Comparison of ENCODE assay signal across 12 mouse cellular contexts in the genomic region with DNA sequence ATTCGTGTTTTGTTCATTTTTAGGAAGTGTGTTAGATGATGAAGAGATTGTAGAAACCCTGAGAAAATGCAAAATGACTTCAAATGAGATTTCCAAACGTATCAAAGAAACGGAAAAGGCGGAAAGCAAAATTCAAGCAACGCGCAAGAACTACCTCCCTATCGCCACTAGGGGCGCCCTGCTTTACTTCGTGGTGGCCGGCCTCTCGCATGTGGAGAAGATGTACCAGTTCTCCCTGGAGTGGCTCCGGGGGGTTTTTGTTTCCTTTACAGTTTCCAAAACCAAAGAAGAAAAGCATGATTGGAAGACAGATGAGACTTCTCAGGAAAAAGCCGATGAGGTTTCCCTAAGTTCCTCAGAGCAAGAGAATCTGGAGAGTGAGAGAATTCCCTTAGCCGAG.
DNase-seq lines count a peak whose midpoint lies in the region; ATAC-seq and TF ChIP-seq lines count a peak whose summit lies in the region.
"Had no signal": no experiment of that assay in that cellular context is flagged by ENCODE, and none has a peak within 500 bp of the region (broad histone marks: within the 10 kb centered on the region; RNA-seq: fewer than 3 reads in every experiment).

No protein-coding gene starts in this region.

- DNase-seq in kidney, adult 2 months, result no peak
- DNase-seq in right cerebral cortex, postnatal 14 days, result peak; percentile 34
- no peak for DNase-seq in right cerebral cortex, postnatal 36 days (ENCODE audit: low spot score in 2 of 2)
- DNase-seq in WW6 (ENCODE audit: low read depth, low spot score), result peak; percentile 18
- no peak for DNase-seq in stomach, postnatal 0 days (ENCODE audit: low spot score)
- DNase-seq: cerebellum, adult 11-12 months had no signal

- H3K4me1 ChIP-seq in kidney, adult 2 months (ENCODE audit: control insufficient read depth, insufficient read depth, low read length), result no peaks in the 10 kb centered on the region
- H3K4me1 ChIP-seq in kidney, embryonic 14.5 days (ENCODE audit: control insufficient read depth, insufficient read depth, low read length), result no peaks in the 10 kb centered on the region
- no peaks in the 10 kb centered on the region for H3K4me1 ChIP-seq in stomach, postnatal 0 days (replicated peaks; ENCODE audit: control insufficient read depth, insufficient read depth)
- H3K4me1 ChIP-seq: forebrain, embryonic 10.5 days; stomach, embryonic 15.5 days had no signal

- TF ChIP-seq CTCF in kidney, adult 2 months (conservative IDR thresholded peaks at IDR 0.05; ENCODE audit: insufficient read depth, insufficient read length, low read depth, low read length), result peak; percentile 24; the same call in 1 of the 2 replicates
- TF ChIP-seq CTCF in stomach, postnatal 0 days (IDR thresholded peaks at IDR 0.05; ENCODE audit: low read depth), result peak; percentile 58

- ATAC-seq in kidney, embryonic 14.5 days (ENCODE audit: low FRiP score, low TSS enrichment), result no peak
- no peak for ATAC-seq in stomach, postnatal 0 days (ENCODE audit: low FRiP score, low TSS enrichment)
- no peak for ATAC-seq in inflammation-experienced regulatory T-cells, adult 6 months
- ATAC-seq: intestine, embryonic 16.5 days had no signal

- H3K9ac ChIP-seq in kidney, embryonic 14.5 days (ENCODE audit: low read depth, low read length), result no peak overlapping the region
- no peak overlapping the region for H3K9ac ChIP-seq in stomach, postnatal 0 days (ENCODE audit: low read length)
- H3K9ac ChIP-seq: stomach, embryonic 15.5 days had no signal

- H3K36me3 ChIP-seq in kidney, adult 2 months (ENCODE audit: control insufficient read depth, insufficient read depth, low read length), result no peaks in the 10 kb centered on the region
- no peaks in the 10 kb centered on the region for H3K36me3 ChIP-seq in kidney, embryonic 14.5 days (ENCODE audit: control insufficient read depth, insufficient read depth, low read length)
- H3K36me3 ChIP-seq in stomach, postnatal 0 days (ENCODE audit: control insufficient read depth, insufficient read depth, low read length), result no peaks in the 10 kb centered on the region
- H3K36me3 ChIP-seq: forebrain, embryonic 10.5 days; stomach, embryonic 15.5 days had no signal

- H3K27me3 ChIP-seq in kidney, adult 2 months (replicated peaks; ENCODE audit: control insufficient read depth, insufficient read depth, low read length), result no peaks in the 10 kb centered on the region; the same call in 1 of the 2 replicates
- H3K27me3 ChIP-seq in kidney, embryonic 14.5 days (ENCODE audit: control insufficient read depth, insufficient read depth, low read length), result no peaks in the 10 kb centered on the region
- no peaks in the 10 kb centered on the region for H3K27me3 ChIP-seq in stomach, postnatal 0 days (ENCODE audit: control insufficient read depth, insufficient read depth, low read length)
- H3K27me3 ChIP-seq: stomach, embryonic 15.5 days had no signal

- no peak overlapping the region for H3K4me2 ChIP-seq in kidney, embryonic 14.5 days (replicated peaks; ENCODE audit: low read depth, low read length)
- H3K4me2 ChIP-seq in stomach, postnatal 0 days (replicated peaks; ENCODE audit: low read depth), result no peak overlapping the region
- H3K4me2 ChIP-seq: heart, embryonic 11.5 days; stomach, embryonic 15.5 days had no signal

- WGBS in kidney, adult 2 months, result 62% methylated on average over 14 of the region's 14 CpGs
- WGBS in kidney, embryonic 14.5 days, result 61% methylated on average over 14 of the region's 14 CpGs
- WGBS in stomach, postnatal 0 days, result 57% methylated on average over 14 of the region's 14 CpGs

- no peak for TF ChIP-seq EP300 in stomach, postnatal 0 days (optimal IDR thresholded peaks at IDR 0.05)

- no peaks in the 10 kb centered on the region for H3K9me3 ChIP-seq in kidney, embryonic 14.5 days (ENCODE audit: control insufficient read depth, low read length)
- no peaks in the 10 kb centered on the region for H3K9me3 ChIP-seq in stomach, postnatal 0 days (ENCODE audit: control insufficient read depth, low read length)
- H3K9me3 ChIP-seq: forebrain, embryonic 10.5 days; stomach, embryonic 15.5 days had no signal

- no peak overlapping the region for H3K4me3 ChIP-seq in kidney, adult 2 months (ENCODE audit: insufficient read depth, low read depth, low read length)
- H3K4me3 ChIP-seq in kidney, embryonic 14.5 days (ENCODE audit: low read length), result no peak overlapping the region
- no peak overlapping the region for H3K4me3 ChIP-seq in stomach, postnatal 0 days (ENCODE audit: low read depth, low read length)
- H3K4me3 ChIP-seq: forebrain, embryonic 10.5 days; stomach, embryonic 15.5 days had no signal

- no peak for TF ChIP-seq POLR2A in kidney, adult 2 months (IDR thresholded peaks at IDR 0.05; ENCODE audit: low read depth, low read length)

- H3K27ac ChIP-seq in kidney, adult 2 months (ENCODE audit: insufficient read depth, low read depth, low read length), result no peak overlapping the region
- H3K27ac ChIP-seq in kidney, embryonic 14.5 days (ENCODE audit: low read depth, low read length), result no peak overlapping the region
- H3K27ac ChIP-seq in stomach, postnatal 0 days (replicated peaks), result no peak overlapping the region
- H3K27ac ChIP-seq: forebrain, embryonic 10.5 days; stomach, embryonic 15.5 days had no signal

Comparison
In these comparisons a context has a peak if more than half of its experiments do, and no peak if none do; other contexts are left out.
1. DNase-seq: peak in right cerebral cortex, postnatal 14 days (single experiment) and WW6 (single experiment); none in kidney, adult 2 months (single experiment), right cerebral cortex, postnatal 36 days (0 of 2) and stomach, postnatal 0 days (single experiment).